Mouse (Mus musculus) liver, embryonic 14.5 days (tissue): ENCODE data around the gene Apaf1.

Experiments used
- CTCF ChIP-seq: IDR thresholded peaks from 2 replicates; pipeline ENCODE4 v1.5.1; 2016; ENCODE audit warnings: antibody characterized with exemption, low read depth, control low read depth
- EP300 ChIP-seq: IDR thresholded peaks from 2 replicates; pipeline ENCODE4 v1.6.1; 2016; ENCODE audit warnings: antibody characterized with exemption, low read depth

DNA sequence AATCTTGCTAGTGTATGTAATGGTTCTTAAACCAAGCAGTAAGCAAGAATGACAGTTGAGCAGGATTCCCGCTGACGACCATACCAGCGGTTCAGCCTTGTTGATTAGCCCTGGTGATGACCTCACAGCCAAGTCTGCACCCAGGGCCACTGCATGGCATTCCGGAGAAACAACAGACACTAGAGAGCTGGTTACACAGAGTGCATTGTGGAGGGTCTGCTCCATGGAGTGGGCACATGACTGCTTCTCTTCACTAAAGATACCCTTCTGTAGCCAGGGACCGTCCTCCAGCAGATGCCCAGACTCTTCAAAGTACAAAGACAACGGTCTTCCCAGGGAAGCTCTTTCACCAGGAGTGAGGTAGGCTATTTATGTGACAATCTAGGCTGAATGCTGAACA lies 90.3 kb downstream of the Apaf1 start:
- TF ChIP-seq CTCF (no peak), EP300 (no peak)
